Mouse (Mus musculus): Measurements from ENCODE around the gene Polr2a. TPM values are rescaled to one million over a fixed set of nuclear protein-coding genes. Genes with fewer than 3 reads are reported as not detected.
A peak's percentile ranks its signal among the peaks of the same experiment; 100 is the strongest.

Polr2a gene
- polyA plus RNA-seq, 1 experiment from 2014 or later, result 61.2 TPM

- H3K4me1 ChIP-seq (replicated peaks; ENCODE audit: control insufficient read depth, insufficient read depth, low read length), result peaks cover 43% of the 10 kb centered on the region
- WGBS, result 1% methylated on average over 31 of the region's 33 CpGs
- no peak for DNase-seq (ENCODE audit: low spot score)
Observed at GRCm38 (mm10) chr11:69801379-69801977, 43.0 kb upstream of the Polr2a start, which contains the start of gene Fgf11. Gene Fgf11 (minus strand): TSS chr11:69801857.

GRCm38 (mm10) chr11:69800392-69801197 lies 42.2 kb upstream of the Polr2a start:
- ATAC-seq (replicated peaks; ENCODE audit: low FRiP score) (peak; percentile 73), DNase-seq (ENCODE audit: low spot score) (peak; percentile 87)
- Histone ChIP-seq H3K4me3 (ENCODE audit: low read depth, low read length) (peak overlapping the region; percentile 49), H3K4me2 (ENCODE audit: low read depth, low read length, severe bottlenecking) (peak overlapping the region; percentile 87), H3K36me3 (ENCODE audit: control insufficient read depth, insufficient read depth, low read length) (no peaks in the 10 kb centered on the region), H3K27me3 (ENCODE audit: control insufficient read depth, insufficient read depth, low read length) (peaks cover 46% of the 10 kb centered on the region), H3K9me3 (ENCODE audit: control insufficient read depth, low read length) (no peaks in the 10 kb centered on the region), H3K9ac (ENCODE audit: low read length) (peak overlapping the region; percentile 73), H3K4me1 (replicated peaks; ENCODE audit: control insufficient read depth, insufficient read depth, low read length) (peaks cover 48% of the 10 kb centered on the region), H3K27ac (ENCODE audit: low read depth, low read length) (peak overlapping the region; percentile 67)
- WGBS, result under 1% methylated on average over 35 of the region's 36 CpGs

More at GRCm38 (mm10) chr11:69801379-69801977, 43.0 kb upstream of the Polr2a start, which contains the start of gene Fgf11:
- ATAC-seq (replicated peaks; ENCODE audit: low FRiP score), result 0 out of 2 replicates have a peak, but pooled peaks have one; percentile 6
- H3K27ac ChIP-seq (ENCODE audit: low read depth, low read length), result peak within 1 kb of the TSS; percentile 67
- H3K4me2 ChIP-seq (ENCODE audit: low read depth, low read length, severe bottlenecking), result peak within 1 kb of the TSS; percentile 94
- peaks cover 47% of the 10 kb centered on the region for H3K27me3 ChIP-seq (ENCODE audit: control insufficient read depth, insufficient read depth, low read length)
- no peaks in the 10 kb centered on the region; the same call in 1 of the 2 replicates for H3K9me3 ChIP-seq (ENCODE audit: control insufficient read depth, low read length)
- H3K4me3 ChIP-seq (ENCODE audit: low read depth, low read length), result peak within 1 kb of the TSS; percentile 49
- peak within 1 kb of the TSS; percentile 73 for H3K9ac ChIP-seq (ENCODE audit: low read length)
- no peaks in the 10 kb centered on the region for H3K36me3 ChIP-seq (ENCODE audit: control insufficient read depth, insufficient read depth, low read length)

GRCm38 (mm10) chr11:69800138-69800391 lies 41.6 kb upstream of the Polr2a start:
- H3K27me3 ChIP-seq (ENCODE audit: control insufficient read depth, insufficient read depth, low read length), result peaks cover 40% of the 10 kb centered on the region
- H3K9me3 ChIP-seq (ENCODE audit: control insufficient read depth, low read length), result no peaks in the 10 kb centered on the region
- WGBS, result under 1% methylated on average over 11 of the region's 11 CpGs
- DNase-seq (ENCODE audit: low spot score) (no peak), ATAC-seq (replicated peaks; ENCODE audit: low FRiP score) (peak; percentile 13; the same call in 1 of the 2 replicates)
- H3K36me3 ChIP-seq (ENCODE audit: control insufficient read depth, insufficient read depth, low read length), result no peaks in the 10 kb centered on the region
- H3K4me3 ChIP-seq (ENCODE audit: low read depth, low read length), result peak overlapping the region; percentile 49
- H3K9ac ChIP-seq (ENCODE audit: low read length), result peak overlapping the region; percentile 73
- H3K4me2 ChIP-seq (ENCODE audit: low read depth, low read length, severe bottlenecking), result peak overlapping the region; percentile 87
- H3K4me1 ChIP-seq (replicated peaks; ENCODE audit: control insufficient read depth, insufficient read depth, low read length), result peaks cover 47% of the 10 kb centered on the region
- H3K27ac ChIP-seq (ENCODE audit: low read depth, low read length), result peak overlapping the region; percentile 67; the same call in 1 of the 2 replicates

- Histone ChIP-seq H3K27me3 (ENCODE audit: control insufficient read depth, insufficient read depth, low read length) (peaks cover 35% of the 10 kb centered on the region), H3K4me3 (ENCODE audit: low read depth, low read length) (peak overlapping the region; percentile 49), H3K27ac (ENCODE audit: low read depth, low read length) (peak overlapping the region; percentile 67; the same call in 1 of the 2 replicates), H3K4me1 (replicated peaks; ENCODE audit: control insufficient read depth, insufficient read depth, low read length) (peaks cover 42% of the 10 kb centered on the region), H3K4me2 (ENCODE audit: low read depth, low read length, severe bottlenecking) (peak overlapping the region; percentile 87), H3K36me3 (ENCODE audit: control insufficient read depth, insufficient read depth, low read length) (no peaks in the 10 kb centered on the region), H3K9ac (ENCODE audit: low read length) (peak overlapping the region; percentile 73), H3K9me3 (ENCODE audit: control insufficient read depth, low read length) (no peaks in the 10 kb centered on the region)
- ATAC-seq (replicated peaks; ENCODE audit: low FRiP score), result no peak
- WGBS, result 29% methylated on average over 12 of the region's 12 CpGs
- DNase-seq (ENCODE audit: low spot score), result no peak
Observed at GRCm38 (mm10) chr11:69799394-69800137, 41.1 kb upstream of the Polr2a start.

DNA sequence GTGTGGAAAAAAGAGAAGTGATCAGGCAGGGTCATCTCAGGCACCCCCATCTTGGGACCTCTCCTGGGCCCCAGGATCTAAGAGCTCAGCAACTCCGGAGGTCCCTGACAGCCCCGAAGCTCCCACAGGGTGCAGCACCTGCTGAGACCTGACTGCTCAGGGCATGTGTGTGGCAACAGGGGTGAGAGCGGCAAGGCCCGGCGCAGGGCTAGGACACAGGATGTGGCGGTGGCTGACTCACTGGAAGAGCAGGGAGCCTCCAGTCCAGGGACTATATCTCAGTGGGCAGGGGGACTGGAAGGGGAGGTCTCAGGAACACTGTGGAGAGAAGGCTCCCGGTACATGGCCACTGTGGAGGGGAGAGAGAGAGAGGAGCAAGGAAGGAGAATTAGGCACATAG lies 39.5 kb upstream of the Polr2a start:
- DNase-seq (ENCODE audit: low spot score), result no peak
- ATAC-seq (replicated peaks; ENCODE audit: low FRiP score), result no peak
- Histone ChIP-seq H3K9me3 (ENCODE audit: control insufficient read depth, low read length) (no peaks in the 10 kb centered on the region), H3K36me3 (ENCODE audit: control insufficient read depth, insufficient read depth, low read length) (no peaks in the 10 kb centered on the region), H3K4me1 (replicated peaks; ENCODE audit: control insufficient read depth, insufficient read depth, low read length) (peaks cover 29% of the 10 kb centered on the region), H3K27ac (ENCODE audit: low read depth, low read length) (no peak overlapping the region), H3K9ac (ENCODE audit: low read length) (no peak overlapping the region), H3K4me2 (ENCODE audit: low read depth, low read length, severe bottlenecking) (no peak overlapping the region), H3K4me3 (ENCODE audit: low read depth, low read length) (no peak overlapping the region), H3K27me3 (ENCODE audit: control insufficient read depth, insufficient read depth, low read length) (peaks cover 20% of the 10 kb centered on the region)
- WGBS, result 79% methylated on average over 7 of the region's 7 CpGs

DNA sequence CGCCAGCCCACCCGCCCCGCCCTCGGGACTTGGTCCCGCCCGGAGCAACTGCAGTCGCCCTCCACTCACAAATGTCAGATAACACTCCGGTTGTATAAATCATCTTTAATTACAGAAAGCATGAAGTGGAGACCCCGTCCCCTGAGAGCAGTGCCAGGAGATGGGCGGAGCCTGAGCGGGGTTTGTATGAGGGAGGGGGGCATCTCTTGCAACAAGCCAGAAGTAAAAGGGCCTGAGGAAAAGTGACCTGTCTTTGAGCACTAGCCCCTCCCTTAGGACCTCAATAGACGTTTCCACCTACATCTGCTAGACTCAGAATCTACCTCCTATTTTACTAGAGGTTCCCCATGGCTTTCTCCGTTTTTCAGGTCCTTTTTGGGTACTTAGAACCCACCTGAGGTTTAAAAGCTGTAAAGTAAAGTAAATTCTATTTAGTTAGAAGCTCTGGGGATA lies 37.6 kb upstream of the Polr2a start:
- Histone ChIP-seq H3K36me3 (ENCODE audit: control insufficient read depth, insufficient read depth, low read length) (no peaks in the 10 kb centered on the region), H3K27me3 (ENCODE audit: control insufficient read depth, insufficient read depth, low read length) (peaks cover 6% of the 10 kb centered on the region), H3K4me2 (ENCODE audit: low read depth, low read length, severe bottlenecking) (peak overlapping the region; percentile 92), H3K27ac (ENCODE audit: low read depth, low read length) (no peak overlapping the region), H3K4me1 (replicated peaks; ENCODE audit: control insufficient read depth, insufficient read depth, low read length) (peaks cover 16% of the 10 kb centered on the region; the same call in 1 of the 2 replicates), H3K9ac (ENCODE audit: low read length) (no peak overlapping the region; the same call in 1 of the 2 replicates), H3K4me3 (ENCODE audit: low read depth, low read length) (peak overlapping the region; percentile 42), H3K9me3 (ENCODE audit: control insufficient read depth, low read length) (no peaks in the 10 kb centered on the region)
- 2% methylated on average over 13 of the region's 13 CpGs for WGBS
- ATAC-seq (replicated peaks; ENCODE audit: low FRiP score) (no peak), DNase-seq (ENCODE audit: low spot score) (no peak)

DNA sequence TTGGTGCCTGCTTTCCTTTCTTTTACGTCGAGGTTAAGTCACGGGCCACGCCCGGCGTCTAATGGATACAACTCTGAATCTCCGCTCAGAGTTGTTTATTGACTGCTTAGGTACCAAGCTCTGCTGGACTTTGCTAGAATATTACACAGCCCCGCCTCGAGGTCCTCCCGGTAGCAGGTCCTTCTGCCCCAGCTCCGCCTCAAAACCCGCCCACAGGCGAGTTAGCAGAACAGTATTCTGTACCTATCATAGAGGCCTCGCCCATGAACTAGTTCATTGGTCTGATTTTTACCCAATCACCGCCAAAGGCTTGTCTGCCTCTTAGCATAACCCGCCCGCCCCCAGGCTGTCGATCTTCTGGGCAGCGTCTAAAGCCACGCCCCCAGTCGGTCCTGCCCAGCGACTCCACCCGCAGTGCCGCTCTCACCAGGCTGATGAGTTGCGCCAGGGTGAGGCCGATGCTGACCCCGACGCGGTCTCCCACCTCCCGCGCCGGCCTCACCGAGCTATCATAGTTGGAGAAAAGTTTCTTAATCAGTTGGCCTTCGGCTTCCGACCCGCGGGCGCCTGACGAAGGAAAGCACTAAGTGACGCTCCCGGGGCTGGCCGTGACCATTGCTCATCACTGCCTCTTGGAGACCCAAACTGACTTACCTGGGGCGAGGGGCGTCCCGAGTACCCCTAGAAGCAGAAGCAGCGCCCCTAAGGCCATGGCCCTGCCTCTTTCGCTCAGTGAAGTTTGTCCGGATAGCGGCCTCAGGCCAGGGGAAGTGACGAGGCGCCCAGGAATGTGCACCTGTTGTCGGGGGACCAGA lies 36.9 kb upstream of the Polr2a start, which contains the start of gene Chrnb1:
TSS of gene Chrnb1 (minus strand) at position 776 of the 815 bp plus-strand sequence.
- Histone ChIP-seq H3K4me1 (replicated peaks; ENCODE audit: control insufficient read depth, insufficient read depth, low read length) (peaks cover 15% of the 10 kb centered on the region; the same call in 1 of the 2 replicates), H3K36me3 (ENCODE audit: control insufficient read depth, insufficient read depth, low read length) (no peaks in the 10 kb centered on the region), H3K4me3 (ENCODE audit: low read depth, low read length) (peak within 1 kb of the TSS; percentile 42), H3K4me2 (ENCODE audit: low read depth, low read length, severe bottlenecking) (peak within 1 kb of the TSS; percentile 92), H3K27ac (ENCODE audit: low read depth, low read length) (no peak within 1 kb of the TSS), H3K9ac (ENCODE audit: low read length) (peak within 1 kb of the TSS; percentile 48), H3K27me3 (ENCODE audit: control insufficient read depth, insufficient read depth, low read length) (peaks cover 6% of the 10 kb centered on the region), H3K9me3 (ENCODE audit: control insufficient read depth, low read length) (no peaks in the 10 kb centered on the region)
- 2% methylated on average over 52 of the region's 52 CpGs for WGBS
- peak; percentile 94 for DNase-seq (ENCODE audit: low spot score)
- peak; percentile 97 for ATAC-seq (replicated peaks; ENCODE audit: low FRiP score)
